Mouse (Mus musculus): ENCODE measurements at regions not wholly inside any gene's neighbourhood (a gene's known extent, or its start where the extent isn't known, plus 50 kb on each side); places are given as distances from the start of the nearest gene placed in this dataset.

DNA sequence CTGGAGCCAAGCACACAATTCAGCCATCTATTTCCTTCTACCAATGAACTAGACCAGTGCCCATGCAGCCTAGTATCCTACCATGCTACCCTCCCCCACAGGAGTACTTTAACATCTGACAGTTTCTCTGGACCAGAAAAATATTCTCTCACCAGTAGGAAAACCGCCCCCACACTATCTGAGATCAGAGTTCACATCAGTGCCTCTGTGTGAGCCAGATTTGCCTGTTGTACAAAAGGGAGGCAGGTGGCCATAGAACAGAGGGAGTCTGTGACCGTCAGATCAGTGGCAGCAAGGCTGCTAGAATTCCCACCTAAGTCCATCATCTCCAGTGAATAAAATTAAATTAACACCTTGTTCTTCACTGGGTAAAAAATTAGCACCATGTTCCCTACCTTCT, 166.5 kb downstream of the Atp23 start:
- no peak for DNase-seq

- no peak for DNase-seq
Observed at GRCm38 (mm10) chr10:126727840-126728239, 173.3 kb downstream of the Atp23 start.

- DNase-seq: peak; percentile 87
Observed at GRCm38 (mm10) chr10:126717961-126718360, 183.2 kb downstream of the Atp23 start.

DNA sequence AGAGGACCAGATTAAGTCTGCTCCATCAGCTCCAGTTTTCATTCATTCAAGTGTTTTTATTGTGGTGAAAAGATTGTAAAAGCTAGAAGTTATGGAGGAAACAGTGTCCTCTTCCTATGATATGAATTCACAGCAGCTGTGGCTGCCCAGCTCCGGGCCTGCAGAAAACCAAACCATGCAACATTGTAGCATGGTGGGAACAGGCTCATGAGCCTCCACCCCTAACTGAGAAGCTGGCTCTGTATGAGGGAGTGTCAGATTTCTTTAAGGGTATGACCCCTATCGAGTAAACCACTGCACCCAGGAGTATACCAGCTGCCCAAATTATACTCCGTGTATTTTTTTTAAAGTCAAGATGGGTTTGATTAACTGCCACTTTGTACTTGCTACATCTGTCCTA, 189.4 kb downstream of the Atp23 start:
- no peak for DNase-seq

- DNase-seq: no peak
Observed at GRCm38 (mm10) chr10:126709219-126709917, 191.8 kb downstream of the Atp23 start.

DNA sequence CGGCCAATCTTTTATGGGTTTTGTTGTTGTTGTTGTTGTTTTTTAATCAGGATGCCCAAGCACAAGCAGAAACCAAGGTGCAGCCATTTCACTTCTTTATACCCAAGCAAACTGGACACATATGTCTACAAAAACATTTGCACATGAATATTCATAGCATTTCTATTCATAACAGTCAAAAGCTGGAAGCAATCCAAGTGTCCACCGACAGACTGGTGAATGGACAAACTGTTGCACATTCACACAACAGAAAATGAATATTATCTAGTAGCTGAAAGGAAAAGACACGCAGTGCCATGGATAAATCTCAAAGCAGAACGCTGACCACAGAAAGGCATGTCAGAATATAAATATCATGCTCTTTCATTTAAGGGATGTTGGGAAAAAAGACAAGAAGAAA, 192.4 kb downstream of the Atp23 start:
- DNase-seq: no peak

DNA sequence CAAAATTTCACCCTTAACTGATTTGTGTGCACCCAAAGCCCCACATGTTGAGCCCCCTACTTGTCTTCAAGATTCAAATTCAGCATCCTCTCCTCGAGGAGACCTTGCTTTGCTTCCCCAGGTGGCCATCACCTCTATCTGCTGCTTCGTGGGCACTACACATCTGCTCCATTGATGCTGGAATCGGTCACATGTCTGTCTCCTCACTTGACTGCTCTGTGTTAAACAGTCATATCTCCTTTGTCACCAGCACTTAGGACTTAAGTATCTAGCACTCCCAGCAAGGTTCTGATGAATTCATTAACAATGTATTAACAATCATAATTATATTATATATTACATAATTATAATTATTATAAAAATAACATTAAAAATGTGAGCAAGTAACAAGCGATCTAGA, 192.9 kb downstream of the Atp23 start:
- no peak for DNase-seq

- DNase-seq: peak; percentile 67
Observed at GRCm38 (mm10) chr10:126697086-126697485, 204.1 kb downstream of the Atp23 start.

DNA sequence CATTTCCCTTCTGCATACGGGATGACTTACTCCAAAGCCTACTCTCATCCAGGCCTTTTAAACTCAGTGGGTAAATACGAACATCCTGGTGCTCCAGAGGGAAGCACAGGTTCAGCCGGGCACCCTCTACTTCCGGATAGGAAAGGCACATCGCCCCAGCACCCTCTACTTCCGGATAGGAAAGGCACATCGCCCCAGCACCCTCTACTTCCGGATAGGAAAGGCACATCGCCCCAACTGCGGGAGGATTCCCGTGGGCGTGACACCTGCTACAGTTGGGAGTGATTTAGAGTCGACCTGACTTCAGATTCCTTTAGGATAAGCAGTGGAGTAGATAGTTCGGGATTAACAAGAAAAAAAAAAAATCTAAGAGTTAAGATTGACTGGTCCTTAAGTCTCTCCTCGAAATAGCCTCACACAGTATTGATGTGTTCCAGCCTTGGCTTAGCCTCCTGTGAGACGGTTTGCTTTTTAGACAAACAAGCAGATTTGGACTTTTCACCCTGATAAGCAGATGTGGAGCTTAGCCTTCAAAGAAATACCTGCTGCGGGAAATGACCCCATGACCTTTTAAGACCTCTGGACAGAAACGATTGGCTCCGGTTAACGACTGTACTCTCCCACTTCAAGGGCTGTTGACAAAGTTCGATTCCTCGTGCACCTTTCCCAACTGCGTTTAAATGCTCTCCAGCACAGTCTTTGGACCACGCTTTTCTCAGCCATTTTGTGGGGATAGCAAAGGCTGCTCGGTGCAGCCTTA, 210.1 kb downstream of the Atp23 start:
- DNase-seq: no peak

- no peak for DNase-seq
Observed at GRCm38 (mm10) chr10:126680275-126681184, 220.6 kb downstream of the Atp23 start.

DNA sequence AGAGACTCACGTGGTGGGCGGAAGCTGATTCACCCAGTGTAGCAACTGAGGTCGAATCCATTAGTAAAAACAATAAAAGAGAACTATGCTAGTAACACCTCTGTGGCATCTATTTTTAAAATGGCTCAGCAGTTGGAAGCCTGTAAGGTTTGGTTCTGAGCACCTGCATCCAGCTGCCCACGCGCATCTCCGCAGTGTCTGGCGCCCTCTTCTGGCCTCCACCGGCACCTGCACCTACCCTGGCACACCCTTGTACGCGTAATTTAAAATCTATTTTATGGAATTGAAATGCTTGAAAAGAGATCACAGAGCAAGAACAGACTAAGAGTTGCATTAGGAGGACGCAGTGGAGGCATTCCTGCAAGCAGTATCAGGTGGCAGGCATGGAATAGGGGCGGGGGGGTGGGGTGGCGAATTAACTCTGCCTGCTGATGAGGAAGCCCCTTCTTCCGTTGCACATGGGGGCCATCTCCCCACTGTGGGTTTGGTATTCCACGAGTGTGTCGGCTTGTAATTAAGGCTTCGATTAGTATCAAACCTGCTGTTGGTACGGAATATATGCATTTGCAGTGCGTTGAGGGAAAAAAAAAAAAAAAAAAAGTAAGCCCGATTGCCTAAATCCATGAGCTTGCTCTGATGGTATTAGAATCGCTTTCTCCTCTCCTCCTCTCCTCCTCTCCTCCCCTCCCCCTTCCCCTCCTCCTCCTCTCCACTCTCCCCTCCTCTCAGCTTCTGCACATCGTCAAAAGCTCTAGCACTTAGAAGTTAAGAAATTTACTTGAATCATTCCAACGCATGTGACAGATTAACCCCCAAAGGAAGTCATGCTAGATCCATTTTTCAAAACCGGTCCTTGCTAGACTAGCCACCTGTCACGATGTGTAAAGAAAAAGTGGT, 221.7 kb downstream of the Atp23 start:
- no peak for DNase-seq

- no peak for DNase-seq
Observed at GRCm38 (mm10) chr10:126673437-126673836, 227.7 kb downstream of the Atp23 start.

DNA sequence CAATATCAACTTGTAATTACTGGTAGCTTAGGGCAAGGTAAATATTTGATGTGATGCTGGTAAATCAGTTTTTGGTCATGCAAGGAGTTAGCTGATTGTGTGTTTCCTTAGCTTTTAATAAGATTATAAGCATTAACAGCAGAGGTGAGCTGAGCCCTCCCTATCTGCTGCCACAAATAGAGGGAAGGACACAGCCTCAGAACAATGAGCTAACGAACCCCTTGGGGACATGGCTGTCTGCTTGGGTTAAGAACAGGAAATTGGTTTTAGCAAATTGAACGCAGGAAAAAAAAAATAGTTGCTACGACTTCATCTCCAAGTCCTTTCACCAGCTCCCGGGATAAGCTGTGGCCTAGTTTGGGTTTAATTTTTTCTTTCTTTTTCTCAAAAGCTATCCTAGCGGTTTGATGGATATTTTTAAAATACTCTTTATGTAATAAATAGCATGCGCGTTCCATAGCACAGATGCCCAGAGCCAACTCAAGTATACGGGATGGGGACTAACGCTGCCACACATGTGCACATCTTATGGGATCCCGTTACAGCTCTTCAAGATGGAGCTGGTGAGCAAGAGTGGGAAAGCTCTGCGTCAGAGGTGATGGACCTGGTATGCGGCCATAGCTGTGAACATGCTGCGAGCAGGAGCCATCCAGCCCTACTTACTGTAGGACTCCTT, 236.6 kb downstream of the Atp23 start:
- DNase-seq: no peak

DNA sequence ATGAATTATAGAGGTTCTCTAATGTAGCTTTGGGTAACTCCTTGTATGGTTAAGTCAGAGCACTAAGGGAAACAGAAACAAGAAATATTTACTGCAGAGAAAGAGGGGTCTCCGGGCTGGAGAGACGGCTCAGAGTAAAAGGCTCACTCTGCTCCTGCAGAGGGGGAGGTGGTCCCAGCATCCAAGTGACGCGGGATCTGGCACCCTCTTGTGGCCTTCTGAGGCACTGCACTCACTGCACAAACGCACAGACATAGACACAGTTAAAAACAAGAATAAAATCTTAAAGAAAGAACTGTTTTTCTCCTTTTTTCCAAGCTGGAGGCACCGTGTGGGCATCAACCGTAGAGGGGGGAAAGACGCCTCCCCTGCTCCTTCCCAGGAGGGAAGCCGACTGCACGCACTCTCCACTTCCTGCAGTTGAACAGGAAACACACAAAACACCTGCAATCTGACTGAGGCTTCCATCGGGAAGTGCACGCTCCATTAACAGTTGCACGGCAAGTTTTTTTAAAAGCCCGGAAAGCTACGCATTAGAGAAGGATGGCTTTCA, 237.6 kb downstream of the Atp23 start:
- DNase-seq: no peak

DNA sequence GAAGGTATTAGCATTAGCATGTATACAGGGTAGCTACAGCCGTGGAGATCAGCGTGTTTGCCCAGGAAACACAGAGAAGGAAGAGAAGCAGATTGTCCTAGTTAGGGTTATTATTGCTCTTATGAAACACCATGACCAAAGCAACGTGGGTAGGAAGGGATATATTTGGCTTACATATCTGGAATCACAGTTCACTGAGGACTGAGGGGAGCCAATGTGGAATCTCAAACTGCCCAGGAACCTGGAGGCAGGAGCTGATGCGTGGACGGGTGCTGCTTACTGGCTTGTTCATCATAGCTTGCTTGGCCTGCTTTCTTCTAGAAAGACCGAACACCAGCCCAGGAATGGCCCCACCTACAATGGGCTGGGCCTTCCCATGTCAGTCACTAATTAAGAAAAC, 238.4 kb downstream of the Atp23 start:
- DNase-seq: no peak

GRCm38 (mm10) chr10:126661095-126661615, 240.0 kb downstream of the Atp23 start:
- DNase-seq: no peak

- no peak for DNase-seq
Observed at GRCm38 (mm10) chr10:126660024-126660423, 241.1 kb downstream of the Atp23 start.

DNA sequence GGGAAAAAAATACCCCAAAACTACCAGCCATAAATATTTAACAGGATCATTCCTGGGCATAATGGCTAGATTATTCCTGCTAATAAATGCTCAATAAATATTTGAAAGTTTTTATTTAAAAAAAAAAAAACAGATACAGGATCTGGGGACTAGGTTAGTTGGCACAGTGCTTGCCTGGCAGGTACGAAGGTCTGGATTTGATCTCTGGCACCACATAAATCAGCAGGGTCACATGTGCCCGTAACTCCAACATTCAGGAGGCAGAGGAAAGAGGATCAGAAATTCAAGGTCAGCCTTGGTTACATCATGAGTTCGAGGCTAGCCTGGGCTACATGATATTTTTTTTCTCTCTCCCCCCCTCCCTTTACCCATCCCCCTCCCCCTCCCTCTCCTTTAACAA, 248.5 kb downstream of the Atp23 start:
- no peak for DNase-seq

DNA sequence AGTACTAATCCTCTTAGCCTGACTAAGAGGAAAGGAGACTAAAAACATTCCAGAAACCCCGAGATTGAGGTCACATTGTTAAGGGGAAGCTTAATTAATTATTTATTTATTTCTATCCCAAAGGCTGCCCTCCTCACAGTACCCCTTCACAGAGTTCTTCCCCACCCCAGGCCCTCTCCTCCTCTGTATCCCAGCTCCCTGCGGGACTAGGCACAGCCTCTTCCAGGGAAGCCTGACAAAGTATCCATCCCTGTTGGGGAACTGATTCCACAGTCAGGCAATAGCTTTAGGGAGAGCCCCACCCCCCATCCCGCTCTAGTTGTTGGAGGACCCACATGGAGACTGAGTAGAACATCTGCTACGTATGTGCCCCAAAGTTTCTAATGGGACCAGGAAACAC, 254.6 kb downstream of the Atp23 start:
- DNase-seq: no peak

- DNase-seq: no peak
Observed at GRCm38 (mm10) chr10:126641792-126642289, 259.3 kb downstream of the Atp23 start.

All from adrenal gland, adult 2 months (tissue).